Mouse (Mus musculus) liver, adult 2 months (tissue): ENCODE data around the gene Pou4f1. TPM values are rescaled to one million over a fixed set of nuclear protein-coding genes. Genes with fewer than 3 reads are reported as not detected.

Experiments
- DNase-seq: peaks from one replicate; pipeline ENCODE4 v3.0.0-alpha.2; 2011; ENCODE audit warnings: low read depth, low spot score; ENCODE audit errors: extremely low read depth
- H3K27ac ChIP-seq: fragments of 200-500 bp; replicated peaks from 2 replicates; pipeline ENCODE4 v1.5.1; 2012; ENCODE audit warnings: low read depth, mild to moderate bottlenecking, control low read depth, inconsistent platforms, low read length; ENCODE audit not compliant: insufficient read depth
- H3K27me3 ChIP-seq: fragments of 200-500 bp; 2 replicates; pipeline ENCODE4 v1.6.1; 2012; ENCODE audit warnings: mild to moderate bottlenecking, moderate library complexity, low read length, inconsistent platforms; ENCODE audit not compliant: control insufficient read depth, insufficient read depth
- H3K36me3 ChIP-seq: fragments of 200-500 bp; 2 replicates; pipeline ENCODE4 v1.6.1; 2012; ENCODE audit warnings: low read length, inconsistent platforms; ENCODE audit not compliant: control insufficient read depth, insufficient read depth
- H3K4me1 ChIP-seq: fragments of 200-500 bp; 2 replicates; pipeline ENCODE4 v1.6.1; 2011; ENCODE audit warnings: low read length; ENCODE audit not compliant: control insufficient read depth, insufficient read depth
- H3K4me3 ChIP-seq: fragments of 200-500 bp; 2 replicates; pipeline ENCODE4 v1.5.1; 2011; ENCODE audit warnings: low read depth, mild to moderate bottlenecking, control low read depth, low read length, moderate library complexity; ENCODE audit not compliant: insufficient read depth
- H3K79me2 ChIP-seq: fragments of 200-500 bp; 2 replicates; pipeline ENCODE4 v1.6.1; 2012; ENCODE audit warnings: inconsistent platforms, mild to moderate bottlenecking, low read length, moderate library complexity; ENCODE audit not compliant: control insufficient read depth, insufficient read depth
- H3K9ac ChIP-seq: fragments of 200-500 bp; 2 replicates; pipeline ENCODE4 v1.6.1; 2012; ENCODE audit warnings: low read depth, mild to moderate bottlenecking, control low read depth, inconsistent platforms, low read length
- CTCF ChIP-seq: fragments of 200-500 bp; IDR thresholded peaks from 2 replicates; pipeline ENCODE4 v1.5.1; 2011; ENCODE audit warnings: low read depth, low read length, control low read depth
- POLR2A ChIP-seq: fragments of 200-500 bp; IDR thresholded peaks from 2 replicates; pipeline ENCODE4 v1.6.1; 2011; ENCODE audit warnings: low read length, control low read depth; ENCODE audit not compliant: insufficient read depth; ENCODE audit errors: extremely low read depth
- WGBS: fragments of 180-500 bp; shearing (Covaris S2); methylation state at CpG from one replicate; pipeline ENCODE4 v1.1.7; 2018; 5-methylcytosine and 5-hydroxymethylcytosine counted together
- polyA plus RNA-seq: library from polyadenylated mRNA; depleted of rRNA; stranded (reverse); fragments of >200 nt; gene quantifications from 2 replicates; pipeline ENCODE4 v1.2.3, GENCODE M21; 2012
- total RNA-seq: library from RNA; depleted of rRNA; stranded (reverse); fragments of >200 nt; gene quantifications from 2 replicates; pipeline ENCODE4 v1.2.3, GENCODE M21; 2014

Gene Pou4f1
- total and polyA plus RNA-seq, 2 experiments = not detected

GRCm38 (mm10) chr14:104458728-104459512, 8.9 kb downstream of the Pou4f1 start:
- WGBS = 4% methylated on average over 19 of the region's 19 CpGs
- DNase-seq = no peak
- H3K79me2 ChIP-seq = no peaks in the 10 kb centered on the region
- H3K27ac ChIP-seq = no peak overlapping the region
- peaks cover 17% of the 10 kb centered on the region for H3K27me3 ChIP-seq
- no peaks in the 10 kb centered on the region for H3K36me3 ChIP-seq
- H3K4me3 ChIP-seq = no peak overlapping the region
- TF ChIP-seq POLR2A (no peak), CTCF (no peak)
- no peak overlapping the region for H3K9ac ChIP-seq
- H3K4me1 ChIP-seq = no peaks in the 10 kb centered on the region

DNA sequence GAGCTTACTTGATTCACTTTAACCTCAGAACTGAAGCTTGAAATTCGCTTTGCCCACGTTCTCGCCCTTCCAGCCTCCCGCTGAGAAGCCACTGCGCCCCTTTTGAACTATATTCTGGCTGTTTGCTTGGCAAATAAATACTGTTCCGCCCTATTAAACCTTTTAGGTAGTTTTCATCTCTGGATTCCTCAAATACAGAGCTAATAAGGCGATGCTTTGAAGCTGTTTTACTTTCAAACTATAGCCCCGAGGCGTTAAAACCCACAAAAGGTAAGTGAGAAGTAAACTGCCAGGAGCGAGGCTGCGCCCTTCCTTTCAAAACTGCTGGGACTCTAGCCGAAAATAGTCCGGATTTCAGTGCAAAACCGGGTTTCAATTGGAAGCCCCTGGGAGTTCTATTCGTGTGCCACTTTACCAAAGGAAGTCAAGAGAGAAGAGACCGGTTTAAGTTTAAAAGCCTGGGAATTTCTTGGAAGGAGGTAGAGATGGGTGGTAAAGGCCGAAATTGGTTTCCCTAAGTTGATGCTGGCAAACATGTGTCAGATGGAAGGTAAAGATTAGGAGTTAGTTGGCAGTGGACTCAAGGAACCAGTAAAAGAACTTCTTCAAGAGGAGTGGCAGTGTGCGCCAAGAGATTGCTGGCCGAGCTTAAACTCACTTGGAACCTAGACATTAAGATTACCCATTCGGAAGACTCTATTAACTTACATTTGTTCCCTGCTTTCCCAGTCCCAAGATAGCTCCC, 9.7 kb downstream of the Pou4f1 start:
- no peak for DNase-seq

DNA sequence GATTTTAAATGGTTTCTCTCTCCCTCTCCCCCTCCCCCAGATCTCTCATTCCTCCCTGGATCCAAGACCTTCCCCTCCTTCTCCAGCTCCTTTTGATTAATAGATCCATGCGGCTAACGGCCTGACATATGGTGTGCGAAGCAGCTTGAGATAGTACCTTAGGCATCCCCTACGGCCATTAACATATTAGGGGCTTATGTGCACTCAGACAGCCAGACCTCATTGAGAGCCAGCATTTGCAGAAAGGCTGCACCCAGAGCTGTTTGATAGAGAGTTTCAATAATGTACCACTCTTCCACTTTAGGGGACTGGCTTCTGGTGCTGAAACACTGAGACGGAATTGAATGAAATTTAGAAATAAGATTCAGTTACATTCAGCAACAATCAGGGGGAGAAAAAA, 10.8 kb downstream of the Pou4f1 start:
- DNase-seq = no peak
- H3K27ac ChIP-seq = no peak overlapping the region
- H3K9ac ChIP-seq = no peak overlapping the region
- no peaks in the 10 kb centered on the region for H3K4me1 ChIP-seq
- H3K79me2 ChIP-seq = no peaks in the 10 kb centered on the region
- H3K27me3 ChIP-seq = peaks cover 17% of the 10 kb centered on the region
- no peaks in the 10 kb centered on the region for H3K36me3 ChIP-seq
- WGBS = 9% methylated on average over 5 of the region's 5 CpGs
- H3K4me3 ChIP-seq = no peak overlapping the region
- TF ChIP-seq POLR2A (no peak), CTCF (no peak)

More for the DNA sequence above, 9.7 kb downstream of the Pou4f1 start:
- WGBS = 5% methylated on average over 20 of the region's 20 CpGs
- no peaks in the 10 kb centered on the region for H3K79me2 ChIP-seq
- TF ChIP-seq POLR2A (no peak), CTCF (no peak)
- no peaks in the 10 kb centered on the region for H3K4me1 ChIP-seq
- no peak overlapping the region for H3K27ac ChIP-seq
- H3K4me3 ChIP-seq = no peak overlapping the region
- H3K27me3 ChIP-seq = peaks cover 17% of the 10 kb centered on the region
- H3K9ac ChIP-seq = no peak overlapping the region
- H3K36me3 ChIP-seq = no peaks in the 10 kb centered on the region

DNA sequence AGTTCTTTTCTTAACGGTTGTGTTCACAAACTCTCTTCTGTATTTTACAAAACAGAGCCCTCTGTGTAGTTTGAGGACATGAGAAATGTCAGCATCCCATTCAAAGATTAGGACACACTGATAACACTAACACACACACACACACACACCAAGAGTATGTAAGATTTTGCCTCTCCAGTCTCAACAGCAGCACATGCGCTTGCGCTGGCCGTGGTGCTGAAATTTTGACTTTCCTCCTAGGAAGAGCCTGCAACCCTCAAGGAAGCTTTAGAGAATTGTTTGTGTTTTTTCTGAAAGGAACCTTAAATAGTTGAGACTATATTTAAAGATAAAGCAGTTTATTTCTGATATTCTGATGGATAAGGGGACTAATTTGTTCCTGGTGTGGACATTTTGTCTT, 14.0 kb downstream of the Pou4f1 start:
- DNase-seq = peak; percentile 10
- H3K79me2 ChIP-seq = no peaks in the 10 kb centered on the region
- no peaks in the 10 kb centered on the region for H3K4me1 ChIP-seq
- TF ChIP-seq CTCF = no peak
- TF ChIP-seq POLR2A = no peak
- no peak overlapping the region for H3K9ac ChIP-seq
- peaks cover 2% of the 10 kb centered on the region; the same call in 1 of the 2 replicates for H3K27me3 ChIP-seq
- no peak overlapping the region for H3K4me3 ChIP-seq
- WGBS = 14% methylated on average over 4 of the region's 4 CpGs
- H3K27ac ChIP-seq = no peak overlapping the region
- H3K36me3 ChIP-seq = no peaks in the 10 kb centered on the region

DNA sequence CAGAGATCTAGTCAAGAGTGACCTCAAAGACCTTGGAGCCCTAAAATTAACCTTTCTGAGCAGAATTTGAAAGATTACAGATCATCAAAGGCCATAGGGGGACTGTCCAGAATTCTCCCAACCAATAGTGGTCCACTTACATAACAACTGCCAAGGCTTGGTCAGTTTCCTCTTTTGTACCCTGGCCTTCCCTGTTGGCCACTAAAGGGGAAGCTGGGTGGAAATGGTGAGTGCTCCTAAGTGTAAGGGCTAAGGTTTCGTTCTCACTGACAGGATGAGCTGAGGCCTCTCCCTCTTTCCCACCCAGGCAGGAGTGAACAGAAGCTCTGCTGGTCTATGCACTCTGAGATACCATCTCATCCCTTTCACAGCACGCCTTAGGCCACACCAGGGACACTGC, 33.5 kb downstream of the Pou4f1 start:
- no peak overlapping the region for H3K4me3 ChIP-seq
- H3K36me3 ChIP-seq = no peaks in the 10 kb centered on the region
- no peaks in the 10 kb centered on the region for H3K27me3 ChIP-seq
- no peaks in the 10 kb centered on the region for H3K4me1 ChIP-seq
- H3K27ac ChIP-seq = no peak overlapping the region
- WGBS = 51% methylated on average over 2 of the region's 2 CpGs
- TF ChIP-seq CTCF (no peak), POLR2A (no peak)
- H3K79me2 ChIP-seq = no peaks in the 10 kb centered on the region
- DNase-seq = no peak
- no peak overlapping the region for H3K9ac ChIP-seq

DNA sequence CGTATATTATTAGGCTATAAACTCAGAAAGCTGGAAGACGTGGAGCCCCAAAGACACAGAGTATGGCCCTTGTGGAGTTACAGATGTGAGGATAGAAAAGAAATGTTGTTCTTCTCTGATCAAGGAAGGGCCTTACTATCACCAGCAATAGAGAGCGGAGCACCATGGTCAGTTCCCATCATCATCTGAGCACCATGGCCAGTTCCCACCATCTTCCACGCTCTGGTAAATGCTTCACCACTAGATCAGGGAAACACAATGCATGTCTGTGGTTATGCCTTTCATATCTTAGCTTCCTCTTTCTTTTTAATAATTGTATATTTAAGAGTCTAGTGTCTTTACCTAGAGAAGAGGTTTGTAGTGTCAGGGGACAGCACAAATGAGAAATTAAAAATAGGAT, 37.0 kb downstream of the Pou4f1 start:
- H3K27me3 ChIP-seq = no peaks in the 10 kb centered on the region
- no peak overlapping the region for H3K9ac ChIP-seq
- no peak overlapping the region for H3K4me3 ChIP-seq
- no peak for TF ChIP-seq POLR2A
- no peak for TF ChIP-seq CTCF
- WGBS = 62% methylated on average over 4 of the region's 4 CpGs
- no peaks in the 10 kb centered on the region for H3K36me3 ChIP-seq
- H3K79me2 ChIP-seq = no peaks in the 10 kb centered on the region
- H3K27ac ChIP-seq = no peak overlapping the region
- H3K4me1 ChIP-seq = no peaks in the 10 kb centered on the region
- no peak for DNase-seq
